Mouse (Mus musculus): ENCODE data around the gene Med13l. TPM values are rescaled to one million over a fixed set of nuclear protein-coding genes. Genes with fewer than 3 reads are reported as not detected.

Med13l gene
- total and polyA plus RNA-seq, 2 experiments, result 4.2 to 5.0 TPM

DNA sequence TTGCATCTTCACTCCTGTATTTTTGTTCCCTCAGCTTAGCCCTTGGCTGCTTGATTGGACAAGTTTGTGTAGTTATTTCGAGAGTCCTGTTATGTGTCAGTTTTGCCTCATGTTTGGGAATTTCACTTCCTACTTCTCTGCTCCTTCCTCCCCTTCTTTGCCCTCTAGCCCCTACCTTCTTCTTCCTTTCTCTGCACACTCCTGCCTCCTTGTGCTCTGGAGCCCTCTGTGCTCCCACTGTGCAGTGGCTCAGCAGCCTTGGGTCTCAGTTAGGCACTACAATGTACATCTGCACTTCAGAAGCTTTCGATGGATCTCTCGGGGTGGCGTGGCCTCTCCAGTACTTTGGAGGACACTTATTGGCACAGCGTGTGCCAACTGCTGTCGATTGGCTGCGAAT, 14.5 kb downstream of the Med13l start:
- peaks cover 13% of the 10 kb centered on the region for H3K4me1 ChIP-seq (ENCODE audit: control insufficient read depth, insufficient read depth, low read length)
- H3K79me2 ChIP-seq (ENCODE audit: control insufficient read depth, insufficient read depth, low read length), result peaks cover 69% of the 10 kb centered on the region
- H3K9ac ChIP-seq (ENCODE audit: low read depth, low read length), result no peak overlapping the region
- no peak for TF ChIP-seq POLR2A (IDR thresholded peaks at IDR 0.05; ENCODE audit: extremely low read depth, insufficient read depth, low read length)
- TF ChIP-seq CTCF (IDR thresholded peaks at IDR 0.05; ENCODE audit: low read depth, low read length), result no peak
- WGBS, result 84% methylated on average over 7 of the region's 7 CpGs
- no peaks in the 10 kb centered on the region for H3K27me3 ChIP-seq (ENCODE audit: control insufficient read depth, insufficient read depth, low read length)
- no peak for DNase-seq (ENCODE audit: extremely low read depth, low read depth, low spot score)
- H3K36me3 ChIP-seq (ENCODE audit: control insufficient read depth, insufficient read depth, low read length), result no peaks in the 10 kb centered on the region
- H3K4me3 ChIP-seq (ENCODE audit: insufficient read depth, low read depth, low read length), result no peak overlapping the region
- no peak overlapping the region for H3K27ac ChIP-seq (replicated peaks; ENCODE audit: insufficient read depth, low read depth, low read length)

DNA sequence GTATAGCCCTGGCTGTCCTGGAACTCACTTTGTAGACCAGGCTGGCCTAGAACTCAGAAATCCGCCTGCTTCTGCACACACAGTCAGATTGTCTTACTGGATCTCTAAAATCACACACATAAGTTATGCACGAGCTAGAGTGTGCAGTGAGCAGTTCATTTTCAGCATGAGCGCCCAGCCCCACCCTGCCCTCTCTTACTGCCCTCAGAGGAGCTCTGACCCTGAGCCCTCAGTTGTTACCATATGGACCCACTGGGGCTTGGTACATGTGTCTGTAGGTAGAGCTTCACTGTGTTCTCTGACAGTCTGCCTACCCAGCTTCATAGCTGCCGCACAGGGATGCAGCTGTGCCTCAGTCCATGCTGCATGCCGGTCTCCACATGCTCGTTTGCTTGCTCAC, 15.4 kb downstream of the Med13l start:
- H3K4me1 ChIP-seq (ENCODE audit: control insufficient read depth, insufficient read depth, low read length), result peaks cover 10% of the 10 kb centered on the region

DNA sequence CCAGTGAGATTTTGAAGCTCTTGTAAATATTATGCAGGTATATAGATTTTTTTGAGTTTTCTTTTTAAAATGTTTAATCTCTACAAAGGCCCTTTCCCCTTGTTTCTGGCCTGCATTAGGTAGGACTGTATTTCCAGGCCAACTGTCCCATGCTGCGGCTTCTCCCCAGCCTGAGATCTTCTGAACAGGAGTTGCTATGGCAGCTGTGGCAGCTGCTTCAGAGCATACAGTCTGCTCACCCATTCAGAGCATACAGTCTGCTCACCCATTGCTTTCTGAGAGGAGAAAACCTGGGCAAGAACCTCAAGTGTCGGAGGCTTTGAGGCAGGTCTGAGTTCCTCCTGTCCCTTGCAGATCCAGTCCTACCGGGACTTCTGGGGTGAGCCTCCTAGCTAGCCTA, 16.3 kb downstream of the Med13l start:
- WGBS, result 88% methylated on average over 3 of the region's 3 CpGs
- no peak overlapping the region for H3K4me3 ChIP-seq (ENCODE audit: insufficient read depth, low read depth, low read length)
- no peak for DNase-seq (ENCODE audit: extremely low read depth, low read depth, low spot score)
- peaks cover 3% of the 10 kb centered on the region for H3K4me1 ChIP-seq (ENCODE audit: control insufficient read depth, insufficient read depth, low read length)
- no peaks in the 10 kb centered on the region for H3K27me3 ChIP-seq (ENCODE audit: control insufficient read depth, insufficient read depth, low read length)
- H3K9ac ChIP-seq (ENCODE audit: low read depth, low read length), result no peak overlapping the region
- TF ChIP-seq POLR2A (IDR thresholded peaks at IDR 0.05; ENCODE audit: extremely low read depth, insufficient read depth, low read length), result no peak
- TF ChIP-seq CTCF (IDR thresholded peaks at IDR 0.05; ENCODE audit: low read depth, low read length), result no peak
- H3K27ac ChIP-seq (replicated peaks; ENCODE audit: insufficient read depth, low read depth, low read length), result no peak overlapping the region
- no peaks in the 10 kb centered on the region for H3K36me3 ChIP-seq (ENCODE audit: control insufficient read depth, insufficient read depth, low read length)
- peaks cover 64% of the 10 kb centered on the region for H3K79me2 ChIP-seq (ENCODE audit: control insufficient read depth, insufficient read depth, low read length)

More for the DNA sequence above, 15.4 kb downstream of the Med13l start:
- no peak overlapping the region for H3K9ac ChIP-seq (ENCODE audit: low read depth, low read length)
- TF ChIP-seq POLR2A (IDR thresholded peaks at IDR 0.05; ENCODE audit: extremely low read depth, insufficient read depth, low read length) (no peak), CTCF (IDR thresholded peaks at IDR 0.05; ENCODE audit: low read depth, low read length) (no peak)
- no peak overlapping the region for H3K4me3 ChIP-seq (ENCODE audit: insufficient read depth, low read depth, low read length)
- no peak overlapping the region for H3K27ac ChIP-seq (replicated peaks; ENCODE audit: insufficient read depth, low read depth, low read length)
- no peaks in the 10 kb centered on the region for H3K27me3 ChIP-seq (ENCODE audit: control insufficient read depth, insufficient read depth, low read length)
- WGBS, result 91% methylated on average over 6 of the region's 6 CpGs
- no peaks in the 10 kb centered on the region for H3K36me3 ChIP-seq (ENCODE audit: control insufficient read depth, insufficient read depth, low read length)
- no peak for DNase-seq (ENCODE audit: extremely low read depth, low read depth, low spot score)
- H3K79me2 ChIP-seq (ENCODE audit: control insufficient read depth, insufficient read depth, low read length), result peaks cover 63% of the 10 kb centered on the region

DNA sequence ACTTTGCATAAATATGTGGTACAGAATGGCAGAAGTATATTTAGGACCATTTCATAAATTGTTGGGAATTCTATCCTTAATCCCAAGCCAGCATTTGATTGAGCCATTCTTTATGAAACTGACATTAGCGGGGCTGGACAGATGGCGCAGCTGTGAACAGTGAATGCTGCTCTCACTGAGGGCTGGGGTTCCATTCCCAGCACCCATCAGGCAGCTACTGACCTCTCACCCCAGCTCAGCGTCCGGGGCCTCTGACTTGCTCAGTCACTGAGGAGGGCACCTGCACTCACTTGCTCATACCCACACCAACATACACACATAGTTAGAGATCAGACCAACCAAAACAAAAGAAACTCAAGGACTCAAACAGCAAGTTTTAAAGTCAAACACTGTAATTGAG, 24.9 kb downstream of the Med13l start:
- Histone ChIP-seq H3K27ac (replicated peaks; ENCODE audit: insufficient read depth, low read depth, low read length) (no peak overlapping the region), H3K79me2 (ENCODE audit: control insufficient read depth, insufficient read depth, low read length) (peaks cover 51% of the 10 kb centered on the region; the same call in 1 of the 2 replicates), H3K4me1 (ENCODE audit: control insufficient read depth, insufficient read depth, low read length) (peaks cover 11% of the 10 kb centered on the region), H3K27me3 (ENCODE audit: control insufficient read depth, insufficient read depth, low read length) (no peaks in the 10 kb centered on the region), H3K36me3 (ENCODE audit: control insufficient read depth, insufficient read depth, low read length) (no peaks in the 10 kb centered on the region), H3K4me3 (ENCODE audit: insufficient read depth, low read depth, low read length) (no peak overlapping the region), H3K9ac (ENCODE audit: low read depth, low read length) (no peak overlapping the region)
- no peak for TF ChIP-seq POLR2A (IDR thresholded peaks at IDR 0.05; ENCODE audit: extremely low read depth, insufficient read depth, low read length)
- TF ChIP-seq CTCF (IDR thresholded peaks at IDR 0.05; ENCODE audit: low read depth, low read length), result no peak
- no peak for DNase-seq (ENCODE audit: extremely low read depth, low read depth, low spot score)
- 67% methylated on average over 4 of the region's 4 CpGs for WGBS

DNA sequence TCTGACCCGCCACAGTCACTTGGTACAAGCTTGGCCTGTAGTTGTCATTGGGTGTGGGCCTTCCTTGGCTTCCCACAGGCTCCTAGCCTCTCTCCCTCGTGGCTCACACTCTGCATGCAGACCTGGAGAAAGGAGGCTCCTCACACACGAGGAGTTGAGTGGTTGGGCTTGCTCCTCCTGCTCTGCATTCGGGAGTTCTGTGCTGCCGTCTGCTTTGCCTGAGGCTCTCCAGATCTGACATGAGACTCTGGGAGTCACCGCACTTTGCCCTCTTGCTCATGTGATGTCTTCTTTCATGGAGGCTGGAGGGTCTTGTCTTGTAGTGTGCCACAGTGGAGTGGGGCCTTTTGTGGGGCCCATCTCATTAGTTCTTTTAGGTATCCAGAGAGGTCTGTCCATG, 26.1 kb downstream of the Med13l start:
- no peak for TF ChIP-seq CTCF (IDR thresholded peaks at IDR 0.05; ENCODE audit: low read depth, low read length)
- no peak for TF ChIP-seq POLR2A (IDR thresholded peaks at IDR 0.05; ENCODE audit: extremely low read depth, insufficient read depth, low read length)
- no peak overlapping the region for H3K4me3 ChIP-seq (ENCODE audit: insufficient read depth, low read depth, low read length)
- H3K27me3 ChIP-seq (ENCODE audit: control insufficient read depth, insufficient read depth, low read length), result no peaks in the 10 kb centered on the region
- no peak overlapping the region for H3K9ac ChIP-seq (ENCODE audit: low read depth, low read length)
- WGBS, result 77% methylated on average over 6 of the region's 6 CpGs
- no peak for DNase-seq (ENCODE audit: extremely low read depth, low read depth, low spot score)
- peaks cover 17% of the 10 kb centered on the region for H3K4me1 ChIP-seq (ENCODE audit: control insufficient read depth, insufficient read depth, low read length)
- H3K79me2 ChIP-seq (ENCODE audit: control insufficient read depth, insufficient read depth, low read length), result peaks cover 55% of the 10 kb centered on the region; the same call in 1 of the 2 replicates
- H3K27ac ChIP-seq (replicated peaks; ENCODE audit: insufficient read depth, low read depth, low read length), result no peak overlapping the region
- H3K36me3 ChIP-seq (ENCODE audit: control insufficient read depth, insufficient read depth, low read length), result no peaks in the 10 kb centered on the region

DNA sequence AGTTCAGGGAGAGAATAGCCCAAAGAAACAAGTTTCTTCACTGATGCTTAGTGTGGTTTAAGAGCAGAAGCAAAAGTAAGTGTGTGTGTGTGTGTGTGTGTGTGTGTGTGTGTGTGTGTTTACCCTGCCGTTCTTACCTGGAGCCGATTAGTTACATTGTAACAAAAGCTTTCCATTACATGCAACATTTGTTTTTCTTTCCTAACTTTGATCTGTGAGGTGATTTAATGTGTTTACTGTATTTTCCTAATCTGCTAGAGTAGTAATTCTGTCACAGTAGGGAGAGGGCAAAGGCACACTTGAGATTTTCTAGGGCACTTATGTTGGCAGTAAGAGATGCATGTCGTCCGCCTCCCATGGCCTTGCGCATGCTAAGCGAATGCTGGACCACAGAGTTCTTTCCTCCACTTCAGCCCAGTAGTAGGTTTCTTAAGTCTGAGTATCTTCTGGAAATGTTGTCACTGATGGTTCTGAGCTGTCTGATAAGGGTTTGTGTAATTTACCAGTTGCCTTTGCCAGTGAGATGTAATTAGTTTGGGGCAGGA, 28.0 kb downstream of the Med13l start:
- Histone ChIP-seq H3K4me1 (ENCODE audit: control insufficient read depth, insufficient read depth, low read length) (peaks cover 22% of the 10 kb centered on the region), H3K27ac (replicated peaks; ENCODE audit: insufficient read depth, low read depth, low read length) (no peak overlapping the region), H3K4me3 (ENCODE audit: insufficient read depth, low read depth, low read length) (no peak overlapping the region), H3K36me3 (ENCODE audit: control insufficient read depth, insufficient read depth, low read length) (no peaks in the 10 kb centered on the region), H3K9ac (ENCODE audit: low read depth, low read length) (no peak overlapping the region), H3K79me2 (ENCODE audit: control insufficient read depth, insufficient read depth, low read length) (peaks cover 46% of the 10 kb centered on the region; the same call in 1 of the 2 replicates), H3K27me3 (ENCODE audit: control insufficient read depth, insufficient read depth, low read length) (no peaks in the 10 kb centered on the region)
- TF ChIP-seq POLR2A (IDR thresholded peaks at IDR 0.05; ENCODE audit: extremely low read depth, insufficient read depth, low read length), result no peak
- TF ChIP-seq CTCF (IDR thresholded peaks at IDR 0.05; ENCODE audit: low read depth, low read length), result no peak
- WGBS, result 31% methylated on average over 6 of the region's 6 CpGs
- peak; percentile 82 for DNase-seq (ENCODE audit: extremely low read depth, low read depth, low spot score)

Data from liver, adult 2 months (tissue).